Mouse (Mus musculus): Measurements from ENCODE around the gene Tsfm.

GRCm38 (mm10) chr10:127076082-127076481, 45.4 kb upstream of the Tsfm start:
- TF ChIP-seq POLR2A (IDR thresholded peaks at IDR 0.05; ENCODE audit: low read depth, low read length) (no peak), CTCF (IDR thresholded peaks at IDR 0.05; ENCODE audit: borderline replicate concordance, insufficient read depth, low read length) (no peak)

Data from embryonic fibroblast, embryonic 13.5 days (primary cell).